Mouse (Mus musculus) left cerebral cortex, adult 11 months (tissue): ENCODE data around the gene Gm8871.
"Not testable (repeated sequence)": the region's sequence is repeated elsewhere in the genome, so short reads cannot be mapped to it uniquely, and the experiment has no call there.

ENCODE experiments used
- DNase-seq: peaks from one replicate; pipeline ENCODE4 v3.0.0; 2022; ENCODE audit warnings: low spot score

Gm8871 gene

GRCm38 (mm10) chr5:10947505-10947904 is at the start of gene Gm8871, which contains the start of gene Gm8857:
TSS of gene Gm8871 (plus strand) at chr5:10947805.
TSS of gene Gm8857 (plus strand) at chr5:10947807.
- DNase-seq: not testable (repeated sequence)

- not testable (repeated sequence) for DNase-seq
Measured at GRCm38 (mm10) chr5:10953512-10953911, 5.9 kb downstream of the Gm8871 start.

- not testable (repeated sequence) for DNase-seq
Measured at GRCm38 (mm10) chr5:10958057-10958456, 10.5 kb downstream of the Gm8871 start.
